Mouse (Mus musculus): ENCODE results near the gene Gas1. TPM values are rescaled to one million over a fixed set of nuclear protein-coding genes. Genes with fewer than 3 reads are reported as not detected.

Gas1 gene
- polyA plus RNA-seq, 1 experiment from 2014 or later = 102 TPM

- Histone ChIP-seq H3K9ac (no peak overlapping the region), H3K4me3 (replicated peaks) (no peak overlapping the region)
These were observed 4.7 kb downstream of the Gas1 start for GRCm38 (mm10) chr13:60172366-60173017.

GRCm38 (mm10) chr13:60171781-60172180 is 5.4 kb downstream of the Gas1 start:
- no peak for ATAC-seq (replicated peaks; ENCODE audit: low FRiP score)
- Histone ChIP-seq H3K4me2 (no peak overlapping the region), H3K4me3 (replicated peaks) (no peak overlapping the region), H3K4me1 (peaks cover 31% of the 10 kb centered on the region), H3K36me3 (no peaks in the 10 kb centered on the region), H3K27me3 (peaks cover 9% of the 10 kb centered on the region), H3K27ac (peak overlapping the region; percentile 59), H3K9ac (no peak overlapping the region), H3K9me3 (replicated peaks) (no peaks in the 10 kb centered on the region)
- 73% methylated on average over 8 of the region's 8 CpGs for WGBS

More at GRCm38 (mm10) chr13:60172366-60173017, 4.7 kb downstream of the Gas1 start:
- Histone ChIP-seq H3K36me3 (no peaks in the 10 kb centered on the region), H3K27me3 (peaks cover 9% of the 10 kb centered on the region), H3K4me2 (peak overlapping the region; percentile 70; the same call in 1 of the 2 replicates), H3K27ac (peak overlapping the region; percentile 77), H3K4me1 (peaks cover 31% of the 10 kb centered on the region), H3K9me3 (replicated peaks) (no peaks in the 10 kb centered on the region)
- 16% methylated on average over 7 of the region's 7 CpGs for WGBS
- ATAC-seq (replicated peaks; ENCODE audit: low FRiP score) = no peak

DNA sequence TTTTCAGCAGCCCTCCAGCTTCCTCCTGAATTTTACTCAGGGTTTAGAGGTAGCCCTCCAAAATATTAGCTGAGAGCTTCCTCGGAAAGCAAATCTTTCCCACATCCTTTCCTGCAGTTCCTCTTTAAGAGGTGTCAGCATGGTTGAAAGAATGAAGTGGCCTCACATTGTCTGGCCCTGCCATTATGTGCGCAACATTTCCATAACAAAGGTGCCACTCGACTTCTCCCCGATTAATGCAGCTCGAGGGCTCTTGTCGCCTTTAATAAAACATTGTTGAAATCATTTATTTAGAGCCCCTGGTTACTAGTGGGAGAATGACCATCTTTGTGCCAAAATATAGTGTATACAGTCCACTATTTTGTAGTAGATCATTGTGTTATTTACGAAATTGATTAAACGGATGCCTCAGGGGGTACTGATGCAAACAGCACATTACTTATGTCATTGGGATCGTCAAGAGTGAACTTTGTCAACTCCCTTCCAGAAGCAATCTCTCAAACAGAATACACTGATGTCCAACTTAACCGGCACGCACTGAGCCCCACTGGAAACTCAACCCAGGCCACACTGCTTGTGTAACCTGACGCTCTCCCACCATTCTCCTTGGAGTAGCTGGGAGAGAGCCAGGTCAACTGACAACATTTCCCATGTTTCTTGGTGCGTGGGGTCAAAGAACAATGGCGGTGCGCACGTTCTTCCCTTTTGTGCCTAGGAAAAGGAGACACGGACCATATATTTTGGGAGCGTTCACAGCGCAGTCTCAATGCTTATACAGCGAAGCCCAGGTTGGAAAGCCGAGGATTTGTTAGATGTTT is 6.1 kb downstream of the Gas1 start:
- H3K4me1 ChIP-seq = peaks cover 31% of the 10 kb centered on the region
- WGBS = 57% methylated on average over 21 of the region's 21 CpGs
- no peak for ATAC-seq (replicated peaks; ENCODE audit: low FRiP score)
- peak overlapping the region; percentile 59; the same call in 1 of the 2 replicates for H3K27ac ChIP-seq
- H3K9ac ChIP-seq = no peak overlapping the region
- H3K4me3 ChIP-seq (replicated peaks) = no peak overlapping the region
- H3K36me3 ChIP-seq = no peaks in the 10 kb centered on the region
- H3K9me3 ChIP-seq (replicated peaks) = no peaks in the 10 kb centered on the region
- H3K4me2 ChIP-seq = no peak overlapping the region
- peaks cover 9% of the 10 kb centered on the region for H3K27me3 ChIP-seq

DNA sequence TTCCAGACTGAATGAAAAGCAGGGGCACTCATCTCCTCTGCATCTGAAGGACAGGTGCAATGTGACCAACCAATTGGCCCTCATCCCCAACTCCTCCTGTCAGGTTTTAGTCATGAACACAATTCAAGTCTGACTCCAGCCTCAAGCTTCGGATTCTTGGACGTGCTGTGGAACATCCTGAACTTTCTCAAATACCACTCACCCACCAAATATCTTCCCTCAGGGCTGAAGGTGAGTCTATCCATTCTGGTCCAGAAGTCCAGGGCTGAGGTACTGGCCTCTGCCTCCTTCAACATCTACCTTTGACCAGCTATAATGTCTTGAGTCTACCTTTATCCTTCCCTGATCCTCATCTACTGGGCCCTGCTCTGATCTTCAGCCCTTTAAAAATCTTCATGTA is 8.1 kb downstream of the Gas1 start:
- no peak overlapping the region for H3K4me2 ChIP-seq
- no peaks in the 10 kb centered on the region for H3K36me3 ChIP-seq
- no peak overlapping the region for H3K9ac ChIP-seq
- no peak overlapping the region for H3K27ac ChIP-seq
- H3K27me3 ChIP-seq = peaks cover 9% of the 10 kb centered on the region
- ATAC-seq (replicated peaks; ENCODE audit: low FRiP score) = no peak
- WGBS = 88% methylated on average over 2 of the region's 2 CpGs
- peaks cover 29% of the 10 kb centered on the region for H3K4me1 ChIP-seq
- no peaks in the 10 kb centered on the region for H3K9me3 ChIP-seq (replicated peaks)
- H3K4me3 ChIP-seq (replicated peaks) = no peak overlapping the region

GRCm38 (mm10) chr13:60156294-60157126 is 20.7 kb downstream of the Gas1 start:
- Histone ChIP-seq H3K27ac (no peak overlapping the region), H3K4me2 (no peak overlapping the region), H3K9me3 (replicated peaks) (peaks cover 12% of the 10 kb centered on the region; the same call in 1 of the 2 replicates), H3K27me3 (no peaks in the 10 kb centered on the region), H3K4me3 (replicated peaks) (no peak overlapping the region), H3K36me3 (no peaks in the 10 kb centered on the region), H3K4me1 (peaks cover 6% of the 10 kb centered on the region), H3K9ac (no peak overlapping the region)
- 28% methylated on average over 19 of the region's 19 CpGs for WGBS
- no peak for ATAC-seq (replicated peaks; ENCODE audit: low FRiP score)

GRCm38 (mm10) chr13:60154170-60154569 is 23.0 kb downstream of the Gas1 start:
- no peak overlapping the region for H3K4me3 ChIP-seq (replicated peaks)
- H3K9ac ChIP-seq = no peak overlapping the region
- 93% methylated on average over 3 of the region's 3 CpGs for WGBS
- H3K36me3 ChIP-seq = no peaks in the 10 kb centered on the region
- no peak overlapping the region for H3K27ac ChIP-seq
- no peak overlapping the region for H3K4me2 ChIP-seq
- H3K4me1 ChIP-seq = peaks cover 6% of the 10 kb centered on the region
- H3K9me3 ChIP-seq (replicated peaks) = peaks cover 12% of the 10 kb centered on the region; the same call in 1 of the 2 replicates
- ATAC-seq (replicated peaks; ENCODE audit: low FRiP score) = no peak
- no peaks in the 10 kb centered on the region for H3K27me3 ChIP-seq

GRCm38 (mm10) chr13:60148235-60148634 is 28.9 kb downstream of the Gas1 start:
- H3K27me3 ChIP-seq = no peaks in the 10 kb centered on the region
- H3K27ac ChIP-seq = peak overlapping the region; percentile 85; the same call in 1 of the 2 replicates
- no peaks in the 10 kb centered on the region for H3K36me3 ChIP-seq
- peaks cover 23% of the 10 kb centered on the region for H3K4me1 ChIP-seq
- no peak overlapping the region for H3K4me2 ChIP-seq
- no peak for ATAC-seq (replicated peaks; ENCODE audit: low FRiP score)
- WGBS = 79% methylated on average over 3 of the region's 3 CpGs
- H3K4me3 ChIP-seq (replicated peaks) = no peak overlapping the region
- H3K9me3 ChIP-seq (replicated peaks) = peaks cover 12% of the 10 kb centered on the region; the same call in 1 of the 2 replicates
- H3K9ac ChIP-seq = no peak overlapping the region

DNA sequence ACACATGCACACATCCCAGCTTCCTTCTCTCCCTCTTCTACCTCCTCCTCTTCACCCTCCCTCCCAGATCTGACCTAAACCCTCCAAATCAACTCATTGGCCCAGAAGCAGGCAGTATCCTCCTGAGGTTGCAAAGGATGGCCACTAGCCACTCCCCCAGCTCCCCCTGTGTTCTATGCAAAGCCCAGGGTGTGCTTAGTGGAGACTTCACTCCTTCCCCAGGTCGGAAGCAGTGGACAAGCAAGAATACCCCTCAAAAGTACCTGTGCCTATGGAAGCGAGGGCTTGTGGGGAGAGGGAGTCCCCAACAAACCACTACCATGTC is 29.3 kb downstream of the Gas1 start:
- peaks cover 23% of the 10 kb centered on the region for H3K4me1 ChIP-seq
- no peaks in the 10 kb centered on the region for H3K36me3 ChIP-seq
- peak; percentile 59 for ATAC-seq (replicated peaks; ENCODE audit: low FRiP score)
- H3K9ac ChIP-seq = peak overlapping the region; percentile 31; the same call in 1 of the 2 replicates
- H3K27me3 ChIP-seq = no peaks in the 10 kb centered on the region
- H3K4me2 ChIP-seq = peak overlapping the region; percentile 62
- H3K4me3 ChIP-seq (replicated peaks) = no peak overlapping the region
- peak overlapping the region; percentile 85 for H3K27ac ChIP-seq
- peaks cover 9% of the 10 kb centered on the region; the same call in 1 of the 2 replicates for H3K9me3 ChIP-seq (replicated peaks)
- 63% methylated on average over 2 of the region's 2 CpGs for WGBS

- peaks cover 8% of the 10 kb centered on the region; the same call in 1 of the 2 replicates for H3K9me3 ChIP-seq (replicated peaks)
- peak overlapping the region; percentile 37 for H3K4me3 ChIP-seq (replicated peaks)
- 2% methylated on average over 21 of the region's 21 CpGs for WGBS
- ATAC-seq (replicated peaks; ENCODE audit: low FRiP score) = peak; percentile 84
- no peaks in the 10 kb centered on the region for H3K27me3 ChIP-seq
- H3K36me3 ChIP-seq = no peaks in the 10 kb centered on the region
- peaks cover 23% of the 10 kb centered on the region for H3K4me1 ChIP-seq
- peak overlapping the region; percentile 62 for H3K4me2 ChIP-seq
- peak overlapping the region; percentile 31 for H3K9ac ChIP-seq
- H3K27ac ChIP-seq = peak overlapping the region; percentile 85
These were observed 29.9 kb downstream of the Gas1 start for GRCm38 (mm10) chr13:60146994-60147856.

DNA sequence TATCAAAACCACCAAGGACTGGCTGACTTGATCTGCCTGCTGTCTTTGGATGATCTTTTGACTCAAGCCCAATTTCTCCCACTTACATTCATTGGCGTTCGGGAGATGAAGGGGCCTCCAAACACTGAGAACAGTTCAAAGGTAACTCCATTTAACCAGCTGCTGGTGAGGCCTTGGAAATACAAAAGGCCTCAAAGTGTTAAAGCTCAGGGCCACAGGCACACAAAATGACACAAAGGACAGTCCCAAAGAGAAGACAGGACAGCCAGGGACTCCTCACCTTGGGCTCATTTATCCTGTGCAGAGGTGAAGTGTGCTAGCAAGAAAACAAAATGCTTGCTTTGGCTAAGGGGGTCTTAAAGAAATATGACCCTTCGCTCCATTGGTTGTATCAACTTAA is 30.9 kb downstream of the Gas1 start:
- Histone ChIP-seq H3K4me3 (replicated peaks) (no peak overlapping the region), H3K27me3 (no peaks in the 10 kb centered on the region), H3K9ac (no peak overlapping the region), H3K4me2 (no peak overlapping the region), H3K4me1 (peaks cover 23% of the 10 kb centered on the region), H3K9me3 (replicated peaks) (no peaks in the 10 kb centered on the region), H3K27ac (peak overlapping the region; percentile 63), H3K36me3 (no peaks in the 10 kb centered on the region)
- ATAC-seq (replicated peaks; ENCODE audit: low FRiP score) = no peak
- 32% methylated on average over 3 of the region's 3 CpGs for WGBS

GRCm38 (mm10) chr13:60136962-60137361 is 40.2 kb downstream of the Gas1 start:
- Histone ChIP-seq H3K36me3 (no peaks in the 10 kb centered on the region), H3K4me2 (no peak overlapping the region), H3K9me3 (replicated peaks) (no peaks in the 10 kb centered on the region), H3K9ac (no peak overlapping the region), H3K4me1 (peaks cover 17% of the 10 kb centered on the region), H3K27me3 (no peaks in the 10 kb centered on the region), H3K27ac (no peak overlapping the region), H3K4me3 (replicated peaks) (no peak overlapping the region)
- no peak for ATAC-seq (replicated peaks; ENCODE audit: low FRiP score)
- 95% methylated on average over 4 of the region's 4 CpGs for WGBS

Measured in kidney, embryonic 15.5 days (tissue).